ENCODE assay signal across 22 mouse cellular contexts in the genomic region with DNA sequence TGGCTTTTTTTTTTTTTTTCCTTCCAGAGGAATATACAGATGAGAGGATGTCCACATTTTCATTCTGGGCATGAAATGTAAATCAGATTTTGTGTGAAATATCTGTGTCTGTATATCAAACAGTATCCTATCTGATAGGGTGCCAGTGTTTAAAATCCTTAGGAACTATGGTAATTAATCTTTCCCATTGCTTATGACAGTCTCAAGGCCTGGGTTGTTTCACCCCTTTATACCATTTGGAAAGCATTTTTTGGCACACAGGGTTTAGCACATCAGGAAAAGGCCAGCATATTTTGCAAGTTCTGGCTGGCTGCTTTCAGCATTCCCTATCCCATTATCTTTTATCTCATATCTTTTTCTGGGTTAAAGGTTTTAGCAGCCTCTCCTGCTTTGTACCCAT.
DNase-seq lines count a peak whose midpoint lies in the region; ATAC-seq lines count a peak whose summit lies in the region.
"Had no signal": no experiment of that assay in that cellular context is flagged by ENCODE, and none has a peak within 500 bp of the region (broad histone marks: within the 10 kb centered on the region; RNA-seq: fewer than 3 reads in every experiment).

No protein-coding gene starts in this region.

- H3K4me3 ChIP-seq in neural tube, embryonic 13.5 days = no peak overlapping the region
- no peak overlapping the region for H3K4me3 ChIP-seq in neural tube, embryonic 15.5 days (replicated peaks)
- no peak overlapping the region for H3K4me3 ChIP-seq in midbrain, embryonic 14.5 days (replicated peaks; ENCODE audit: low read depth, low read length)
- H3K4me3 ChIP-seq in liver, embryonic 11.5 days (ENCODE audit: low read depth, low read length) = no peak overlapping the region
- H3K4me3 ChIP-seq: embryonic facial prominence, embryonic 15.5 days; heart, embryonic 10.5 days; left cerebral cortex, adult 2 months had no signal

- H3K36me3 ChIP-seq in neural tube, embryonic 13.5 days = no peaks in the 10 kb centered on the region
- H3K36me3 ChIP-seq in neural tube, embryonic 15.5 days = no peaks in the 10 kb centered on the region
- H3K36me3 ChIP-seq in midbrain, embryonic 14.5 days (ENCODE audit: control insufficient read depth, insufficient read depth, low read length) = no peaks in the 10 kb centered on the region
- H3K36me3 ChIP-seq in liver, embryonic 11.5 days (ENCODE audit: control insufficient read depth, insufficient read depth, low read length) = no peaks in the 10 kb centered on the region
- H3K36me3 ChIP-seq: embryonic facial prominence, embryonic 15.5 days; heart, embryonic 10.5 days had no signal

- no peak overlapping the region for H3K4me2 ChIP-seq in neural tube, embryonic 13.5 days
- H3K4me2 ChIP-seq in neural tube, embryonic 15.5 days = no peak overlapping the region
- H3K4me2 ChIP-seq in midbrain, embryonic 14.5 days (ENCODE audit: low read length) = no peak overlapping the region
- H3K4me2 ChIP-seq in liver, embryonic 11.5 days = no peak overlapping the region
- H3K4me2 ChIP-seq: embryonic facial prominence, embryonic 15.5 days had no signal

- no peak overlapping the region for H3K9ac ChIP-seq in neural tube, embryonic 13.5 days
- no peak overlapping the region for H3K9ac ChIP-seq in neural tube, embryonic 15.5 days (replicated peaks)
- H3K9ac ChIP-seq in midbrain, embryonic 14.5 days (replicated peaks; ENCODE audit: low read length) = no peak overlapping the region; the same call in 1 of the 2 replicates
- H3K9ac ChIP-seq in liver, embryonic 11.5 days (ENCODE audit: low read depth, low read length) = no peak overlapping the region
- H3K9ac ChIP-seq: embryonic facial prominence, embryonic 15.5 days; liver, embryonic 14.5 days had no signal

- ATAC-seq in frontal cortex, adult (ENCODE audit: low TSS enrichment) = peak; percentile 4; the same call in 1 of the 2 replicates
- ATAC-seq in neural tube, embryonic 13.5 days (ENCODE audit: low read depth) = no peak
- ATAC-seq in neural tube, embryonic 15.5 days (ENCODE audit: low FRiP score) = no peak
- no peak for ATAC-seq in midbrain, embryonic 14.5 days (ENCODE audit: low FRiP score, low TSS enrichment)
- ATAC-seq in liver, embryonic 11.5 days (replicated peaks; ENCODE audit: low FRiP score) = no peak

- no peak for DNase-seq in frontal cortex, postnatal 36 days (ENCODE audit: low spot score in 2 of 2)
- no peak for DNase-seq in midbrain, embryonic 14.5 days
- DNase-seq in kidney, adult 8-10 months = no peak
- DNase-seq in liver, embryonic 11.5 days (ENCODE audit: low spot score) = no peak
- DNase-seq: adrenal gland, postnatal 25 days; cerebellum, adult 8-10 months; cerebellum, postnatal 36 days; gastrocnemius, postnatal 10 days; kidney, adult 11 months; layer of hippocampus, adult 9-11 months; lung, postnatal 4 days; right cerebral cortex, postnatal 14 days; spleen, adult 18-20 months; thymus, postnatal 36 days had no signal

- H3K27ac ChIP-seq in neural tube, embryonic 13.5 days (replicated peaks) = 0 out of 2 replicates have a peak overlapping the region, but pooled peaks have one; percentile 6
- H3K27ac ChIP-seq in neural tube, embryonic 15.5 days (replicated peaks) = no peak overlapping the region
- H3K27ac ChIP-seq in midbrain, embryonic 14.5 days (replicated peaks; ENCODE audit: low read depth, low read length) = peak overlapping the region; percentile 62; the same call in 1 of the 2 replicates
- H3K27ac ChIP-seq in liver, embryonic 11.5 days (ENCODE audit: low read depth, low read length) = no peak overlapping the region
- H3K27ac ChIP-seq: embryonic facial prominence, embryonic 15.5 days; heart, embryonic 10.5 days; kidney, postnatal 0 days; left cerebral cortex, adult 2 months; liver, embryonic 14.5 days had no signal

- H3K4me1 ChIP-seq in neural tube, embryonic 13.5 days (replicated peaks) = peaks cover 11% of the 10 kb centered on the region; the same call in 1 of the 2 replicates
- 0 out of 2 replicates have a peak, but pooled peaks cover 8% of the 10 kb centered on the region for H3K4me1 ChIP-seq in neural tube, embryonic 15.5 days
- H3K4me1 ChIP-seq in midbrain, embryonic 14.5 days (ENCODE audit: control insufficient read depth, insufficient read depth, low read length) = peaks cover 10% of the 10 kb centered on the region
- H3K4me1 ChIP-seq in liver, embryonic 11.5 days (replicated peaks; ENCODE audit: control insufficient read depth, insufficient read depth, low read length) = no peaks in the 10 kb centered on the region
- H3K4me1 ChIP-seq: heart, embryonic 10.5 days had no signal

- H3K27me3 ChIP-seq in neural tube, embryonic 13.5 days = no peaks in the 10 kb centered on the region
- H3K27me3 ChIP-seq in neural tube, embryonic 15.5 days (replicated peaks) = no peaks in the 10 kb centered on the region
- H3K27me3 ChIP-seq in midbrain, embryonic 14.5 days (ENCODE audit: control insufficient read depth, insufficient read depth, low read length) = no peaks in the 10 kb centered on the region
- no peaks in the 10 kb centered on the region for H3K27me3 ChIP-seq in liver, embryonic 11.5 days (replicated peaks; ENCODE audit: control insufficient read depth, insufficient read depth, low read length)
- H3K27me3 ChIP-seq: embryonic facial prominence, embryonic 15.5 days had no signal

- H3K9me3 ChIP-seq in neural tube, embryonic 13.5 days = no peaks in the 10 kb centered on the region
- H3K9me3 ChIP-seq in neural tube, embryonic 15.5 days (replicated peaks) = no peaks in the 10 kb centered on the region
- H3K9me3 ChIP-seq in midbrain, embryonic 14.5 days (ENCODE audit: control insufficient read depth, low read length) = no peaks in the 10 kb centered on the region
- H3K9me3 ChIP-seq in liver, embryonic 11.5 days (ENCODE audit: control insufficient read depth, low read length) = no peaks in the 10 kb centered on the region
- H3K9me3 ChIP-seq: embryonic facial prominence, embryonic 15.5 days; heart, embryonic 10.5 days had no signal

Comparison
In these comparisons a context has a peak if more than half of its experiments do, and no peak if none do; other contexts are left out.
1. H3K27ac ChIP-seq: peak in neural tube, embryonic 13.5 days (single experiment) and midbrain, embryonic 14.5 days (single experiment); none in neural tube, embryonic 15.5 days (single experiment) and liver, embryonic 11.5 days (single experiment).